Mouse (Mus musculus) kidney, adult 2 months (tissue): ENCODE data around the gene Ccn1.

Source experiments
- CTCF ChIP-seq: fragments of 200-500 bp; conservative IDR thresholded peaks from 2 replicates; pipeline ENCODE4 v1.5.1; 2011; ENCODE audit warnings: low read depth, mild to moderate bottlenecking, control low read depth, low read length, moderate library complexity, mixed read lengths; ENCODE audit not compliant: insufficient read depth, insufficient read length
- POLR2A ChIP-seq: fragments of 200-500 bp; IDR thresholded peaks from one replicate; pipeline ENCODE4 v1.6.1; 2011; ENCODE audit warnings: low read depth, low read length, control low read depth

- TF ChIP-seq CTCF (no peak), POLR2A (no peak)
These were observed 28.6 kb downstream of the Ccn1 start for GRCm38 (mm10) chr3:145621209-145621608.
